Mouse (Mus musculus) CH12.LX (cell line): ENCODE data around the gene Adpgk. TPM values are rescaled to one million over a fixed set of nuclear protein-coding genes. Genes with fewer than 3 reads are reported as not detected.

ENCODE experiments used
- DNase-seq: peaks from one replicate; pipeline ENCODE4 v3.0.0-alpha.2; 2013; ENCODE audit errors: extremely low read depth
- H3K27ac ChIP-seq: 2 replicates; pipeline ENCODE4 v1.5.1; 2012; ENCODE audit warnings: low read depth, mild to moderate bottlenecking, control low read depth, moderate library complexity; ENCODE audit not compliant: insufficient read depth
- H3K27me3 ChIP-seq: replicated peaks from 2 replicates; pipeline ENCODE3; 2012; ENCODE audit warnings: inconsistent platforms
- H3K36me3 ChIP-seq, 2 experiments: replicated peaks in 1 of 2; 2 replicates each; pipeline versions ENCODE3 to v1.6.1; 2012; ENCODE audit warnings: inconsistent platforms in 1 of 2, low read length in 1 of 2, mild to moderate bottlenecking in 1 of 2, mixed read lengths in 1 of 2, moderate library complexity in 1 of 2; ENCODE audit not compliant: control insufficient read depth in 1 of 2, insufficient read depth in 1 of 2
- H3K4me1 ChIP-seq, 2 experiments: 2 replicates each; pipeline ENCODE4 v1.6.1; 2012; ENCODE audit warnings: inconsistent platforms in 1 of 2, moderate library complexity in 1 of 2; ENCODE audit not compliant: insufficient read depth in 2 of 2, control insufficient read depth in 1 of 2
- H3K4me2 ChIP-seq: 2 replicates; pipeline ENCODE4 v1.6.1; 2012; ENCODE audit warnings: low read depth, mild to moderate bottlenecking, control low read depth; ENCODE audit not compliant: poor library complexity, insufficient read depth, severe bottlenecking
- H3K4me3 ChIP-seq, 3 experiments: fragments of 150-350 bp in 1 of 3; sonication (generic) in 1 of 3; replicated peaks in 1 of 3; 2 replicates each; pipeline versions ENCODE3 to v1.5.1; 2011 to 2012; ENCODE audit warnings: low read depth in 2 of 3, low read length in 2 of 3, mild to moderate bottlenecking in 2 of 3, moderate library complexity in 2 of 3, control low read depth in 1 of 3, improper control_type of control experiment in 1 of 3, inconsistent platforms in 1 of 3, mixed read lengths in 1 of 3; ENCODE audit not compliant: poor library complexity in 1 of 3
- H3K79me2 ChIP-seq: replicated peaks from 2 replicates; pipeline ENCODE4 v1.6.1; 2012; ENCODE audit warnings: mild to moderate bottlenecking, moderate library complexity; ENCODE audit not compliant: control insufficient read depth, poor library complexity, insufficient read depth, severe bottlenecking; ENCODE audit errors: extremely low read depth
- H3K9ac ChIP-seq: 2 replicates; pipeline ENCODE4 v1.6.1; 2012; ENCODE audit warnings: low read depth, mild to moderate bottlenecking, control low read depth, moderate library complexity; ENCODE audit not compliant: insufficient read depth
- H3K9me3 ChIP-seq: replicated peaks from 2 replicates; pipeline ENCODE3; 2012; ENCODE audit warnings: low read length, inconsistent platforms, mixed read lengths
- CHD1 ChIP-seq: IDR thresholded peaks from 2 replicates; pipeline ENCODE4 v1.6.1; 2012; ENCODE audit warnings: low read depth, low read length, improper control_type of control experiment, inconsistent platforms
- EP300 ChIP-seq: IDR thresholded peaks from 2 replicates; pipeline ENCODE4 v1.6.1; 2011; ENCODE audit warnings: low read length, improper control_type of control experiment
- ETS1 ChIP-seq: conservative IDR thresholded peaks from 2 replicates; pipeline ENCODE4 v1.6.1; 2012; ENCODE audit warnings: low read depth, mild to moderate bottlenecking, inconsistent platforms, low read length, improper control_type of control experiment, moderate library complexity
- MAFK ChIP-seq: IDR thresholded peaks from 2 replicates; pipeline ENCODE4 v1.6.1; 2011; ENCODE audit warnings: low read length, improper control_type of control experiment; ENCODE audit not compliant: insufficient replicate concordance
- MAX ChIP-seq: IDR thresholded peaks from 2 replicates; pipeline ENCODE4 v1.6.1; 2011; ENCODE audit warnings: low read length, improper control_type of control experiment
- MAZ ChIP-seq: IDR thresholded peaks from 2 replicates; pipeline ENCODE4 v1.6.1; 2012; ENCODE audit warnings: low read depth, mild to moderate bottlenecking, inconsistent platforms, low read length, improper control_type of control experiment, moderate library complexity
- NRF1 ChIP-seq: IDR thresholded peaks from 2 replicates; pipeline ENCODE4 v1.6.1; 2014; ENCODE audit warnings: low read depth, mild to moderate bottlenecking, inconsistent platforms, low read length, improper control_type of control experiment, moderate library complexity
- POLR2AphosphoS2 ChIP-seq: IDR thresholded peaks from 2 replicates; pipeline ENCODE4 v1.6.1; 2011; ENCODE audit warnings: low read depth, low read length, improper control_type of control experiment
- RCOR1 ChIP-seq: conservative IDR thresholded peaks from 2 replicates; pipeline ENCODE4 v1.6.1; 2012; ENCODE audit warnings: low read depth, mild to moderate bottlenecking, inconsistent platforms, low read length, improper control_type of control experiment
- SIN3A ChIP-seq: IDR thresholded peaks from 2 replicates; pipeline ENCODE4 v1.6.1; 2012; ENCODE audit warnings: low read length, improper control_type of control experiment, inconsistent platforms
- TBP ChIP-seq: conservative IDR thresholded peaks from 2 replicates; pipeline ENCODE4 v1.6.1; 2011; ENCODE audit warnings: low read depth, low read length, improper control_type of control experiment
- UBTF ChIP-seq: IDR thresholded peaks from 2 replicates; pipeline ENCODE4 v1.6.1; 2012; ENCODE audit warnings: low read depth, mild to moderate bottlenecking, inconsistent platforms, low read length, improper control_type of control experiment, moderate library complexity
- USF1 ChIP-seq: IDR thresholded peaks from 2 replicates; pipeline ENCODE4 v1.6.1; 2014; ENCODE audit warnings: low read depth, mild to moderate bottlenecking, inconsistent platforms, low read length, improper control_type of control experiment
- ZC3H11A ChIP-seq: IDR thresholded peaks from 2 replicates; pipeline ENCODE4 v1.6.1; 2012; ENCODE audit warnings: low read depth, mild to moderate bottlenecking, inconsistent platforms, low read length, improper control_type of control experiment
- ZKSCAN1 ChIP-seq: IDR thresholded peaks from 2 replicates; pipeline ENCODE4 v1.6.1; 2012; ENCODE audit warnings: low read depth, inconsistent platforms, low read length, improper control_type of control experiment, borderline replicate concordance
- ZNF384 ChIP-seq: IDR thresholded peaks from 2 replicates; pipeline ENCODE4 v1.6.1; 2012; ENCODE audit warnings: low read depth, low read length, improper control_type of control experiment, inconsistent platforms
- dilution Hi-C: fragments of 300-500 bp; cut with MboI; formaldehyde crosslinking; loops from 2 replicates; pipeline ENCODE4 v1.14.3; 2020; ENCODE audit warnings: low sequenced_read_pairs; ENCODE audit not compliant: extremely low pct_unique_long_range_greater_than_20kb, extremely low pct_ligation_motif_present
- in situ Hi-C: fragments of 300-500 bp; cut with MboI; formaldehyde crosslinking; loops from 3 replicates; pipeline ENCODE4 v1.14.3; 2019; ENCODE audit warnings: low sequenced_read_pairs, low pct_ligation_motif_present, low pct_unique_long_range_greater_than_20kb, mixed read lengths
- polyA plus RNA-seq: library from polyadenylated mRNA; unstranded; fragments of >175 nt; gene quantifications from 2 replicates; pipeline ENCODE4 v1.2.1, GENCODE M21; 2012; ENCODE audit warnings: low read depth; ENCODE audit not compliant: insufficient read length
- total RNA-seq, 2 experiments: library from RNA; depleted of rRNA; stranded (reverse); fragments of 300-350 nt in 1 of 2; fragments of >200 nt in 1 of 2; gene quantifications; 2 replicates each; pipeline ENCODE4 v1.2.3; 2012 to 2014

Adpgk gene
- total and polyA plus RNA-seq, 3 experiments, result 45.2 to 57.4 (median 48.4) TPM

- peaks cover 0 to 5% of the 10 kb centered on the region in 2 experiments for H3K36me3 ChIP-seq
- no peak overlapping the region for H3K4me3 ChIP-seq
- dilution Hi-C loops (no loop called here), in situ Hi-C loops (loop anchor here (10.0 to 25.0 kb wide), 2 partner anchors 274 to 727 kb away; partner anchors contain the start of gene Cd276)
- no peak overlapping the region for H3K27ac ChIP-seq
- H3K4me1 ChIP-seq, result peaks cover 3 to 18% of the 10 kb centered on the region in 2 experiments; a peak in 3 of 4 replicates
- H3K79me2 ChIP-seq, result peaks cover 11% of the 10 kb centered on the region
- H3K4me2 ChIP-seq, result no peak overlapping the region
- TF ChIP-seq RCOR1, result no peak
- TF ChIP-seq ETS1, result no peak
- no peak for TF ChIP-seq MAZ
- TF ChIP-seq ZNF384, result peak; percentile 19; the same call in 1 of the 2 replicates
- no peak for DNase-seq
- no peak overlapping the region for H3K9ac ChIP-seq
- H3K9me3 ChIP-seq, result no peaks in the 10 kb centered on the region
- no peaks in the 10 kb centered on the region for H3K27me3 ChIP-seq
Observed at GRCm38 (mm10) chr9:59288685-59289410, 2.5 kb upstream of the Adpgk start.

- Histone ChIP-seq H3K79me2 (peaks cover 11% of the 10 kb centered on the region), H3K9me3 (no peaks in the 10 kb centered on the region), H3K4me2 (no peak overlapping the region), H3K36me3 (peaks cover 0 to 7% of the 10 kb centered on the region in 2 experiments), H3K27ac (no peak overlapping the region), H3K4me3 (no peak overlapping the region), H3K27me3 (no peaks in the 10 kb centered on the region), H3K9ac (no peak overlapping the region), H3K4me1 (peaks cover 3 to 26% of the 10 kb centered on the region in 2 experiments; a peak in 3 of 4 replicates)
- no peak for TF ChIP-seq TBP
- no peak for TF ChIP-seq RCOR1
- TF ChIP-seq ZKSCAN1, result no peak
- no peak for TF ChIP-seq SIN3A
- no peak for TF ChIP-seq CHD1
- no peak for TF ChIP-seq MAX
- TF ChIP-seq MAFK, result no peak
- TF ChIP-seq NRF1, result no peak
- no peak for TF ChIP-seq POLR2AphosphoS2
- no peak for TF ChIP-seq ZC3H11A
- TF ChIP-seq UBTF, result no peak
- TF ChIP-seq USF1, result no peak
- no peak for TF ChIP-seq EP300
- dilution Hi-C loops, result no loop called here
- in situ Hi-C loops, result loop anchor here (10.0 to 25.0 kb wide), 2 partner anchors 275 to 727 kb away; partner anchors contain the start of gene Cd276
- no peak for DNase-seq
Observed at GRCm38 (mm10) chr9:59289529-59290115, 1.7 kb upstream of the Adpgk start.
